Mouse (Mus musculus) neural tube, embryonic 14.5 days (tissue): ENCODE data around the gene Gm20873. TPM values are rescaled to one million over a fixed set of nuclear protein-coding genes. Genes with fewer than 3 reads are reported as not detected.
"Not testable (repeated sequence)": the region's sequence is repeated elsewhere in the genome, so short reads cannot be mapped to it uniquely, and the experiment has no call there.

ENCODE experiments used
- ATAC-seq: fragments of 200-750 bp; cut with Nextera tagmentation; 2 replicates; pipeline ENCODE4 v1.8.0; 2017; ENCODE audit warnings: low read depth, mild to moderate bottlenecking, moderate TSS enrichment, moderate library complexity
- H3K27ac ChIP-seq: fragments of 300-500 bp; sonication (generic); 2 replicates; pipeline ENCODE4 v1.5.1; 2014; ENCODE audit warnings: low read depth, mild to moderate bottlenecking, control low read depth, low read length, moderate library complexity, mixed read lengths
- H3K27me3 ChIP-seq: fragments of 300-500 bp; sonication (generic); 2 replicates; pipeline ENCODE4 v1.6.1; 2014; ENCODE audit warnings: low read length; ENCODE audit not compliant: control insufficient read depth, insufficient read depth
- H3K36me3 ChIP-seq: fragments of 300-500 bp; sonication (generic); 2 replicates; pipeline ENCODE4 v1.6.1; 2014; ENCODE audit warnings: low read length, mixed read lengths; ENCODE audit not compliant: control insufficient read depth, insufficient read depth
- H3K4me1 ChIP-seq: fragments of 300-500 bp; sonication (generic); 2 replicates; pipeline ENCODE4 v1.6.1; 2014; ENCODE audit warnings: low read length; ENCODE audit not compliant: control insufficient read depth, insufficient read depth
- H3K4me2 ChIP-seq: fragments of 300-500 bp; sonication (generic); 2 replicates; pipeline ENCODE4 v1.6.1; 2014; ENCODE audit warnings: mild to moderate bottlenecking, low read depth, low read length, control low read depth
- H3K4me3 ChIP-seq: fragments of 300-500 bp; sonication (generic); 2 replicates; pipeline ENCODE4 v1.5.1; 2014; ENCODE audit warnings: low read depth, low read length, control low read depth, mixed read lengths
- H3K9ac ChIP-seq: fragments of 300-500 bp; sonication (generic); replicated peaks from 2 replicates; pipeline ENCODE4 v1.6.1; 2014; ENCODE audit warnings: low read depth, mild to moderate bottlenecking, control low read depth, low read length, mixed read lengths
- H3K9me3 ChIP-seq: fragments of 300-500 bp; sonication (generic); 2 replicates; pipeline ENCODE4 v1.6.1; 2016; ENCODE audit warnings: low read length; ENCODE audit not compliant: control insufficient read depth
- WGBS: fragments of 180-500 bp; shearing (Covaris S2); extraction: QIAGEN DNeasy Blood & Tissue Kit; methylation state at CpG from one replicate; pipeline ENCODE4 v1.1.7; 2014; 5-methylcytosine and 5-hydroxymethylcytosine counted together
- polyA plus RNA-seq: library from polyadenylated mRNA; unstranded; fragments of >200 nt; fragmentation: Nextera tagmentation; extraction: Ambion mirVana; gene quantifications from 2 replicates; pipeline ENCODE4 v1.2.1, GENCODE M21; 2014

The Gm20873 gene
- polyA plus RNA-seq: not detected in 2 replicates

DNA sequence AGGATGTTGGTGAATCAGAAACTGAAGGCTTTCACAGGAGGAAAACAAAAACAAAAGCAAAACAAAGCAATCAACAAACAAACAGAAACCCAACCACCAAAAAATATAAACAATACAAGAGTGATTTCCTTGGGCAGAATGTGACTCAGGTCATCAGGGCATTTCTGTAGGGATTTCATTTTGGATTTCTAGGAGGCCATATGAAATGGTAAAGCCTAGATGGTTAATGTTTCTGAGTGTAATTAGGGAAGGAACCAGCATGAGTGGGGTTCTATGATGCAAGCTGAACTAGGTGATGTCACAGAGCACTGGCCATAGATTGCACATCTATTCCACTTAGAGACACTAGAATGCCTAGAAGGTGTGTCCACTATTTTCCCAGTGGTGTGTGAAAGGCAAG is at the start of gene Gm20873:
Gm20873 (plus strand) TSS at position 301 of the 400 bp plus-strand sequence.
- not testable (repeated sequence) for ATAC-seq, H3K27ac ChIP-seq, H3K36me3 ChIP-seq, H3K9ac ChIP-seq, H3K4me1 ChIP-seq, H3K4me2 ChIP-seq, H3K4me3 ChIP-seq, H3K27me3 ChIP-seq, H3K9me3 ChIP-seq

DNA sequence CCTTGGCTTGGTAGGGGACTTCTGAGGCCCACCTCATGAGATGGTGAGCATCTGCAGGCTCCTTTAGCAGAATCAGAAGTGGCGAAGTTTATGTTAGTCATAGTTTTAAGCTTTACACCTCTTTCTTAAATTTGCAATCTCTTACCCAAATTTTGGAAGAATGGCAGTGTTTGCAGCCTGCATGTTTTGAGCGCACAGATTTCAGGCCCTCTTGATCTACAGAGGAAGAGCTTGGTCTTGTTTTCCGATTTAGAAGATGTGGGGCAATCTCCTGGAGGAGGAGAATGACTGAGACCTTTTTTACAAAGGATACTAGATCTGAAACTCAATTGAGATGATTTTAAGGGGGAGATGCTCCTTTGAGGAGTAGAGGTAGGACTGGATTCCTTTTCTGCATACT is 29.0 kb upstream of the Gm20873 start, which contains the start of gene Gm21746:
Gm21746 (minus strand) TSS at position 101 of the 400 bp plus-strand sequence.
- H3K27ac ChIP-seq, H3K27me3 ChIP-seq, ATAC-seq, H3K4me2 ChIP-seq, H3K9me3 ChIP-seq, H3K36me3 ChIP-seq, H3K4me1 ChIP-seq, H3K9ac ChIP-seq, H3K4me3 ChIP-seq: not testable (repeated sequence)
- WGBS: 81% methylated on average over 2 of the region's 3 CpGs

Other genes with a start within 250 kb of the Gm20873 start
- gene Gm21746, start 29.1 kb upstream of the Gm20873 start, polyA plus RNA-seq: not detected in 2 replicates